ENCODE assay signal across 8 mouse cellular contexts in genomic region chr3:50983962-50984765, GRCm38 (mm10).
DNase-seq lines count a peak whose midpoint lies in the region; ATAC-seq and TF ChIP-seq lines count a peak whose summit lies in the region.
"Had no signal": no experiment of that assay in that cellular context is flagged by ENCODE, and none has a peak within 500 bp of the region (broad histone marks: within the 10 kb centered on the region; RNA-seq: fewer than 3 reads in every experiment).

No protein-coding gene starts in this region.

- peak; percentile 95 for ATAC-seq in frontal cortex, adult (ENCODE audit: low TSS enrichment)
- ATAC-seq in neural tube, embryonic 15.5 days (ENCODE audit: low FRiP score) = peak; percentile 66; the same call in 1 of the 2 replicates

- no peak overlapping the region for H3K27ac ChIP-seq in kidney, adult 2 months (ENCODE audit: insufficient read depth, low read depth, low read length)
- peak overlapping the region; percentile 37; the same call in 1 of the 2 replicates for H3K27ac ChIP-seq in neural tube, embryonic 15.5 days (replicated peaks)

- no peak overlapping the region for H3K4me3 ChIP-seq in kidney, adult 2 months (ENCODE audit: insufficient read depth, low read depth, low read length)
- no peak overlapping the region for H3K4me3 ChIP-seq in neural tube, embryonic 15.5 days (replicated peaks)

- H3K9me3 ChIP-seq in neural tube, embryonic 15.5 days (replicated peaks) = no peaks in the 10 kb centered on the region

- no peaks in the 10 kb centered on the region for H3K36me3 ChIP-seq in kidney, adult 2 months (ENCODE audit: control insufficient read depth, insufficient read depth, low read length)
- no peaks in the 10 kb centered on the region for H3K36me3 ChIP-seq in neural tube, embryonic 15.5 days

- no peaks in the 10 kb centered on the region for H3K27me3 ChIP-seq in kidney, adult 2 months (replicated peaks; ENCODE audit: control insufficient read depth, insufficient read depth, low read length)
- no peaks in the 10 kb centered on the region for H3K27me3 ChIP-seq in neural tube, embryonic 15.5 days (replicated peaks)

- H3K9ac ChIP-seq in neural tube, embryonic 15.5 days (replicated peaks) = no peak overlapping the region

- no peak for TF ChIP-seq CTCF in kidney, adult 2 months (conservative IDR thresholded peaks at IDR 0.05; ENCODE audit: insufficient read depth, insufficient read length, low read depth, low read length)

- WGBS in kidney, adult 2 months = 35% methylated on average over 12 of the region's 12 CpGs
- 25% methylated on average over 12 of the region's 12 CpGs for WGBS in neural tube, embryonic 15.5 days

- peak; percentile 21 to 23 for DNase-seq in kidney, postnatal 4 days
- DNase-seq in kidney, adult 2 months = no peak
- peak; percentile 30 to 86 for DNase-seq in left cerebral cortex, adult 8-10 months (ENCODE audit: low spot score in 2 of 2)
- no peak for DNase-seq in gastrocnemius, adult 8-10 months (ENCODE audit: low spot score in 2 of 2)
- DNase-seq in thymus, postnatal 10 days (ENCODE audit: low spot score in 2 of 2) = no peak
- DNase-seq: lung, postnatal 36 days had no signal

- H3K4me2 ChIP-seq in neural tube, embryonic 15.5 days = no peak overlapping the region

- H3K4me1 ChIP-seq in kidney, adult 2 months (ENCODE audit: control insufficient read depth, insufficient read depth, low read length) = no peaks in the 10 kb centered on the region
- peaks cover 18% of the 10 kb centered on the region for H3K4me1 ChIP-seq in neural tube, embryonic 15.5 days

- no peak for TF ChIP-seq POLR2A in kidney, adult 2 months (IDR thresholded peaks at IDR 0.05; ENCODE audit: low read depth, low read length)

Comparison
In these comparisons a context has a peak if more than half of its experiments do, and no peak if none do; other contexts are left out.
1. DNase-seq: peak in kidney, postnatal 4 days (2 of 2) and left cerebral cortex, adult 8-10 months (2 of 2); none in kidney, adult 2 months (single experiment), gastrocnemius, adult 8-10 months (0 of 2) and thymus, postnatal 10 days (0 of 2).